Mouse (Mus musculus): Measurements from ENCODE around the gene C2cd4b. TPM values are rescaled to one million over a fixed set of nuclear protein-coding genes. Genes with fewer than 3 reads are reported as not detected.
A peak's percentile ranks its signal among the peaks of the same experiment; 100 is the strongest.

The C2cd4b gene
- 2.7 and 3.8 TPM in 2 replicates for polyA plus RNA-seq (2016; fragmentation: Nextera tagmentation; extraction: Ambion mirVana)

DNA sequence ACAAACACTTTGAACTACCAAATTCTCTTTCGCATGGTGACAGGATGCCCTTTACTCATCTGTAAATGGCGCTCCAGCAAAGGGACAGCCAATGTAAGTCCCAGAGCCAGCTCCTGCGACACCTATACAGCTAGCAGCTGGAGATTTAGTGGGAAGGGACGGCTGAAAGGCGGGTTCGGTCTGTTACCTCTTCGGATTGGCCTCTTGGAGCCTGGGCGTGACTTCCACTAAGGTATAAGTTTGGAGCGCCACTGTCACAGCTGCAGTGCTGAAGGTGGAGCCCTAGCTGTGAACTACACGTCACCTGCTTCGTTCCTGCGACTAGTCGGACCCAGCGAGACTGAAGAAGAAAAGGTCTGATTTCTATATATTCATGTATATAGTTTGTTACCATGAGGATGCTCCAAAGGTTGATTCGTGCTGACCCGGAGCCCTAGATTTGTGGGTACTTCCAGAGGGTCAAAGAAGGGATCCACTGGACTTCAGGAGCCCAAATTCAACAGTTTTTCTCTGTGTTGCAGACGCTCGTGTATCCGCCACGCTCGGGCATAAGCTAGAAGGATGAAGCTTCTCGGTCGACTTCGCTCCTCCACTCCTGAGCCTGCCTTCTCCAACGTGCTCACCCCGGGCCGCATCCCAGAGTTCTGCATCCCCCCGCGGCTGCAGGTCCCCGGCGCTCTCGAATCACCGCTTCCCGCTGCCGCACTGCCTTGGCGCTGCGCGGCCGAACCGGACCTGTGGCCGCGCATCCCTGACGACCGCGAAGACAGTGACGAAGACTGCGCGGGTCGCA is at the start of gene C2cd4b:
Gene C2cd4b, plus strand, starts transcription at position 275 of the 793 bp plus-strand sequence.
- 3% methylated on average over 49 of the region's 49 CpGs for WGBS
- H3K4me3 ChIP-seq = peak within 1 kb of the TSS; percentile 65
- peak within 1 kb of the TSS; percentile 80 for H3K27ac ChIP-seq (ENCODE audit: poor library complexity, severe bottlenecking)
- peaks cover 15% of the 10 kb centered on the region for H3K4me1 ChIP-seq (replicated peaks)
- H3K9ac ChIP-seq = peak within 1 kb of the TSS; percentile 85
- 0 out of 2 replicates have a peak, but pooled peaks cover 6% of the 10 kb centered on the region for H3K9me3 ChIP-seq (replicated peaks)
- peak; percentile 66 for ATAC-seq (ENCODE audit: insufficient number of reproducible peaks, low FRiP score)
- no peaks in the 10 kb centered on the region for H3K36me3 ChIP-seq
- peaks cover 25% of the 10 kb centered on the region for H3K27me3 ChIP-seq (replicated peaks)
- H3K4me2 ChIP-seq = peak within 1 kb of the TSS; percentile 89

DNA sequence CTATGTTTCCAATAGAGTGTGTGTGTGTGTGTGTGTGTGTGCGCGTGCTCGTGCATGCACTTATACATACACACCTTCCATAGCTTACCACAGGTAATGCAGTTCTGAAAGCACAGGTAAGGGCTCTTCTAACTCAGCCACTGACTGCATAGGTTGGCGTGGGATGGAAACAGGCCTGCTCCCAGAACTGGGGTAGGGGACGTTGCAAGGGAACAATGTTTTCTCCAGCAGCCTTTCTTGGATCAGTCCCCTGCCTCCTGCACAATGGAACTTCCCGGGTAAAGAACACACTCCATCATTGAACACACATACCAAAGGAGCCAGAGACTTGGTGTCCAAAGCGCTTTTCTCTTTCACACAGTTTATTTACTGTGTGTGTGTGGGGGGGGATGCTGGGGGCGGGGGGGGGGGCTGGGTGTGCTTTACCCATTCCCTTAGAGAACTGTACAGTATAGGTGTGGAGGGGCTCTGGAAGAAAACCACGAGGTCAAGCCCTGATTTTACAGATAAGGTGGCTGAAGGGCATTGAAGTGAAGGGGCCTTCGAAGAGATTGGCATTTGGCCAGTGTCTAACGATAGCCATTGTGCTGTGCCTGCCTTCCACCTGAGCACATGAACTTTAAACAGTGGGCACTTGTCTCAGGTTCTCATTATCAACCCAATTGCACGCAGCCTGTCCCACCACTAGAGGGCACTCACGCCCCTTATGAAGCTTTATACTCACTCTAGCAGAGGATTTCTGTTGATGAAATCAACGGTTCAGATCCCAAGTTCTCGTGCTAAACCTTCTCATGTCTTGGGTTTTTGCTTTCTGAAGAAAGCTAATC is 48.0 kb upstream of the C2cd4b start:
- H3K27me3 ChIP-seq (replicated peaks) = peaks cover 17% of the 10 kb centered on the region
- no peak overlapping the region for H3K4me2 ChIP-seq
- no peak overlapping the region for H3K9ac ChIP-seq
- no peaks in the 10 kb centered on the region for H3K9me3 ChIP-seq (replicated peaks)
- ATAC-seq (ENCODE audit: insufficient number of reproducible peaks, low FRiP score) = peak; percentile 39; the same call in 1 of the 2 replicates
- WGBS = 40% methylated on average over 15 of the region's 15 CpGs
- no peaks in the 10 kb centered on the region for H3K4me1 ChIP-seq (replicated peaks)
- no peak overlapping the region for H3K4me3 ChIP-seq
- no peaks in the 10 kb centered on the region for H3K36me3 ChIP-seq
- H3K27ac ChIP-seq (ENCODE audit: poor library complexity, severe bottlenecking) = no peak overlapping the region

DNA sequence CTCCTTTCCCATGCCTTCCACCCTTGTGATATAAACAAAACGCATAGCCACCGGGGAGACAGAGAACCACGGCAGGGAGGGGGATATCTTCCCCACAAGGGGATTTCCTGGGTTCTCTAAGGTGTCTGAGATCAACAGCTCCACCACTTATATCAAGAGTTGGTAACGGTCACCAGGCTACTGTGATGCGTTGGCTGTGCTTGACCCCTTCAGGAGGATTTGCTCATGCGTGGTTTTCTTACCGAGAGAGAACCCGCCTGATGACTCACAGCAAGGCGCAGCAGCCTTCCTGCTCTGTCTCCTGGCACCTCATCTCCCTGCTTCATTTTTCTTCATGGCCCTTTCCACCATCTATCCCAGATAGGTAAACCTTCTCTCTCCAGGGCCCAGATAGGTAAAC is 47.1 kb upstream of the C2cd4b start:
- no peak for ATAC-seq (ENCODE audit: insufficient number of reproducible peaks, low FRiP score)
- Histone ChIP-seq H3K9ac (no peak overlapping the region), H3K27me3 (replicated peaks) (peaks cover 12% of the 10 kb centered on the region; the same call in 1 of the 2 replicates), H3K4me2 (no peak overlapping the region), H3K36me3 (no peaks in the 10 kb centered on the region), H3K9me3 (replicated peaks) (no peaks in the 10 kb centered on the region), H3K4me3 (no peak overlapping the region), H3K27ac (ENCODE audit: poor library complexity, severe bottlenecking) (no peak overlapping the region), H3K4me1 (replicated peaks) (no peaks in the 10 kb centered on the region)
- 72% methylated on average over 9 of the region's 9 CpGs for whole genome bisulfite sequencing

DNA sequence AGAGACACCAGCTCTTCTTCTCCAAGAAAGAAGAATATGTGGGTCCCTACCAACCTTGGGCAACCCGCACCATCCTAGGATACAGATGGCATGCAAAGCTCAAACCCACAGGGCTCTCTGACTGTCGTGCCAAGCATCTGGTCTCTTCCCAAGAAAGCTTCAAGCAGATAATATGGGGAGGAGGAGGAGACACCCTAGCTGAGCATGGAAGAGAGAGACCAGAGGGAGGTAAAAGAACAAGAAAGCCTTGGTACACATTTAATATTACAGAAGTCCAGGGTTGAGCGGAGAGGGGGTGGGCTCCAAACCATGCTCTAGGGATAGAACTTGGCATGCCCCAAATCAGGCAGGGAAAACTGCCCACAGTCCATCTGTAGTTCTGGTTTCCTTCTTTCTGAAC is 42.2 kb upstream of the C2cd4b start:
- Histone ChIP-seq H3K27me3 (replicated peaks) (no peaks in the 10 kb centered on the region), H3K9me3 (replicated peaks) (no peaks in the 10 kb centered on the region), H3K36me3 (no peaks in the 10 kb centered on the region), H3K4me2 (no peak overlapping the region), H3K4me3 (no peak overlapping the region), H3K4me1 (replicated peaks) (no peaks in the 10 kb centered on the region), H3K9ac (no peak overlapping the region), H3K27ac (ENCODE audit: poor library complexity, severe bottlenecking) (no peak overlapping the region)
- ATAC-seq (ENCODE audit: insufficient number of reproducible peaks, low FRiP score) = no peak
- WGBS = 87% methylated on average over 3 of the region's 3 CpGs

DNA sequence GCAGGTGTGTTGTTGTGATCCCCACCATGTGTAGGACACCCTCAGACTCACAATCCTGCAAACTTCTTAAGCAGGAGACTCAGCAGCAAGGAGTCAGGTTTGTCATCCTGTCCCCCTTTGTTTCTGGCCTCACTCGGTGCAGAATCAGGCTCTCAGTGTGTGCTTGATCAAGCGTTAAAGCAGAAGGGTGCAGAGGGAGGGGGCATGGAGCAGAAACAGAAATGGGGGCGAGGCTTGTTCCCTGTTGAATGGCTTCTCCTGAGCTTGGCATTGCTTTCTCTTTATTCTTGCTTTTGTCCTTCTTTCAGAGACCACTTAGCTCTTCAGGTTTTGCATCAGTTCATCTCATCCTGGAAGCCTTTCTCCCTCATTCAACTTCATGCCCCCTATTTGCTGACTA is 40.6 kb upstream of the C2cd4b start:
- Histone ChIP-seq H3K4me1 (replicated peaks) (no peaks in the 10 kb centered on the region), H3K4me3 (no peak overlapping the region), H3K9me3 (replicated peaks) (no peaks in the 10 kb centered on the region), H3K9ac (no peak overlapping the region), H3K4me2 (no peak overlapping the region), H3K27ac (ENCODE audit: poor library complexity, severe bottlenecking) (no peak overlapping the region), H3K36me3 (no peaks in the 10 kb centered on the region), H3K27me3 (replicated peaks) (no peaks in the 10 kb centered on the region)
- WGBS = 40% methylated on average over 3 of the region's 3 CpGs
- ATAC-seq (ENCODE audit: insufficient number of reproducible peaks, low FRiP score) = no peak

DNA sequence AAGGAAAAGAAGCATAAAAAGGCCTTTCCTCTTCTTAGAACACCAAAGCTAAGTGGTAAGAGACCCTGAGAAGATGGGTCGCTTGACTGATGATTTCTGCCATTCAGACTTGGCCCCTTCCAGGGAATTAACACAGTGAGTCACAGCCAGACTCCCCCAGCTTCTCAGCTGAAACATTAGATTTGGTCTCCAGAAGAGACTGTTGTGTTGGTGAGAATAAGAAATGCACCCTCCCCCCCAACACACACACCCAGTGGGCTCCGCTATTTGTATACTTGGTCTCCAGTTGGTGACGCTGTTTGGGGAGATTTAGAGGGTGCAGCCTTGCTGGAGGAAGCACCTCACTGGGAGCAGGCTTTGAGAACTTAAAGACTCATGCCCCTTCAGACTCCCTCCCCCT is 39.1 kb upstream of the C2cd4b start:
- no peak for ATAC-seq (ENCODE audit: insufficient number of reproducible peaks, low FRiP score)
- H3K9ac ChIP-seq = no peak overlapping the region
- no peaks in the 10 kb centered on the region for H3K36me3 ChIP-seq
- H3K9me3 ChIP-seq (replicated peaks) = no peaks in the 10 kb centered on the region
- H3K27ac ChIP-seq (ENCODE audit: poor library complexity, severe bottlenecking) = no peak overlapping the region
- H3K4me3 ChIP-seq = no peak overlapping the region
- no peaks in the 10 kb centered on the region for H3K27me3 ChIP-seq (replicated peaks)
- 66% methylated on average over 3 of the region's 3 CpGs for WGBS
- no peak overlapping the region for H3K4me2 ChIP-seq
- H3K4me1 ChIP-seq (replicated peaks) = no peaks in the 10 kb centered on the region

DNA sequence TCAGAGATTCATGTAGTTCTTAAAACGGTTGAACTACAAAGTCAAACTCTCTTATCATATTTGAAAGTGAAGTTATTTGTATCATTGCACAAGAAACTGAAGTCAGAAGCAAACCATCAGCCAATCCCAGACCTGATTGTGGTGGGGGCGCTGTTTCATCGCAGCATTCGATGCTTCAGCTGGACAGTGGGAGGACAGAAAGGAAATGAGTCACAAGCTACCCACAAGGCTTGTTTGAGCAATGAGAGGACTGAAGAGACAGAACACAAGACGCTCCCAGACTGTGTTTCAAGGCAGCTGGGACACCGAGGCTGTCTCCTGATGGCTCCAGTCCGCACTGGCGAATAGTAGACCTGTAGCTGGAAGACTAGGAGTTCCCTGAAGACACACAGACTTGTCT is 36.9 kb upstream of the C2cd4b start:
- Histone ChIP-seq H3K36me3 (no peaks in the 10 kb centered on the region), H3K4me3 (no peak overlapping the region), H3K4me2 (no peak overlapping the region), H3K27ac (ENCODE audit: poor library complexity, severe bottlenecking) (no peak overlapping the region), H3K4me1 (replicated peaks) (no peaks in the 10 kb centered on the region), H3K27me3 (replicated peaks) (no peaks in the 10 kb centered on the region), H3K9ac (no peak overlapping the region), H3K9me3 (replicated peaks) (no peaks in the 10 kb centered on the region)
- ATAC-seq (ENCODE audit: insufficient number of reproducible peaks, low FRiP score) = no peak
- WGBS = 73% methylated on average over 8 of the region's 8 CpGs

DNA sequence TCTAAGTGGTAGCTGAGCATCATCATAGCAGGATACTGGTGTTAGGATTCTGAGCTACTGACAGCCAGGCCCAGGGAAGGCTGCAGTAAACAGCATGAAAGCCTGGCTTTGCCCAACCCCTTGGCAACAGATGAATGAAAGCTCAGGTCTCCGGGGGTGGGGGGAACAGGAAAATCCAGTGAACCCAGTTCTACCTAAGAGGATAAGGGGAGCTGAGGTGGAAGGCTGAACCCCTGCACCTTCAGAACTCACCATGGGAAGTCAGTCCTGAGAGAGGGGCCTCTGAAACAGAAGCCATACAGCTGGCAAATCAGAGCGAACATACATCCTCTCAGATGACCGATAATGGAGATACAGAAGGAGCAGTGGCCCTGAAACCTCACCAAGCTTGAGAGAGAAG is 34.0 kb upstream of the C2cd4b start:
- no peaks in the 10 kb centered on the region for H3K36me3 ChIP-seq
- no peaks in the 10 kb centered on the region for H3K4me1 ChIP-seq (replicated peaks)
- H3K9me3 ChIP-seq (replicated peaks) = no peaks in the 10 kb centered on the region
- no peak overlapping the region for H3K9ac ChIP-seq
- no peaks in the 10 kb centered on the region; the same call in 1 of the 2 replicates for H3K27me3 ChIP-seq (replicated peaks)
- no peak overlapping the region for H3K4me3 ChIP-seq
- no peak for ATAC-seq (ENCODE audit: insufficient number of reproducible peaks, low FRiP score)
- no peak overlapping the region for H3K27ac ChIP-seq (ENCODE audit: poor library complexity, severe bottlenecking)
- no peak overlapping the region for H3K4me2 ChIP-seq
- 55% methylated on average over 3 of the region's 3 CpGs for WGBS

DNA sequence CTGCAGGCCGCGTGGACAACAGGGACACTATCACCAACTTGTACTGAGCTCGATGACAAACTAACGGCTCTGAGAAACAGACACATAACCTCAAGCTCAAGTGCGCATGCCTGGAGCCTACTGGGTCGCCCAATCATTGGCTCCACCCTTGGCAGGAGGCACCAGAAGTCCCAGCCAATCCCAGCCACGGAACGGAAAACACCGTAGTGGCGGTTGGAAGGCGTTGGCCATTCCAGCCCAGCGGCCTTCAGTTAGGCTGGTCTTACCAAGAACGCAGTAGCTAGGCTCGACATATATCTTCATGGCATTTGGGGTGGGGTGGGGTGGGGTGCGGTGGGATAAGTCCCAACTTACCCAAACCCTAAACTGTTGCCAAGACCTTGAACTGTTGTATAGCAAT is 25.5 kb upstream of the C2cd4b start:
- no peak for ATAC-seq (ENCODE audit: insufficient number of reproducible peaks, low FRiP score)
- Histone ChIP-seq H3K27ac (ENCODE audit: poor library complexity, severe bottlenecking) (no peak overlapping the region), H3K27me3 (replicated peaks) (no peaks in the 10 kb centered on the region), H3K9me3 (replicated peaks) (no peaks in the 10 kb centered on the region), H3K4me3 (no peak overlapping the region), H3K4me2 (no peak overlapping the region), H3K9ac (no peak overlapping the region), H3K36me3 (no peaks in the 10 kb centered on the region), H3K4me1 (replicated peaks) (no peaks in the 10 kb centered on the region)
- 88% methylated on average over 15 of the region's 15 CpGs for WGBS

DNA sequence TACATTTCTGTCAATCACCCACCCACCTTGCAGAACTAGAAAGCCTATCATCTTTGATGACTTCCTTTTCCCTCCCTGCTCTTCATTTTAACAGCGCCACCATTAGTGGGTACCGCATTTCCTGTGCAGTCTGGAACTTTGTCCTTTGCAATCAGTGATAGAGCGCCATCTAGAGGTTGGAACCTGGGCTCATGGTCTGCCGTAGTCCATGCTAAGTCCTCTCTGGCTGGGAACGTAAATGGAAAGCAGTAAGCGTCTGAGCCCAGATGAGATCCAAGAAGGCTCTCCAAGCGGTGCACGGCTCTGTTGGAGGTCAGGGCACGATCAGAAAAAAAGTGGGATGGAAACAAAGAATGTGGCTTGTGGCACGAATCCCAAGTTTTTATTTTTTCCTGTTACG is 23.8 kb upstream of the C2cd4b start:
- Histone ChIP-seq H3K27me3 (replicated peaks) (no peaks in the 10 kb centered on the region), H3K36me3 (no peaks in the 10 kb centered on the region), H3K4me1 (replicated peaks) (no peaks in the 10 kb centered on the region), H3K27ac (ENCODE audit: poor library complexity, severe bottlenecking) (no peak overlapping the region), H3K4me2 (no peak overlapping the region), H3K9ac (no peak overlapping the region), H3K9me3 (replicated peaks) (no peaks in the 10 kb centered on the region), H3K4me3 (no peak overlapping the region)
- WGBS = 41% methylated on average over 11 of the region's 11 CpGs
- ATAC-seq (ENCODE audit: insufficient number of reproducible peaks, low FRiP score) = no peak

DNA sequence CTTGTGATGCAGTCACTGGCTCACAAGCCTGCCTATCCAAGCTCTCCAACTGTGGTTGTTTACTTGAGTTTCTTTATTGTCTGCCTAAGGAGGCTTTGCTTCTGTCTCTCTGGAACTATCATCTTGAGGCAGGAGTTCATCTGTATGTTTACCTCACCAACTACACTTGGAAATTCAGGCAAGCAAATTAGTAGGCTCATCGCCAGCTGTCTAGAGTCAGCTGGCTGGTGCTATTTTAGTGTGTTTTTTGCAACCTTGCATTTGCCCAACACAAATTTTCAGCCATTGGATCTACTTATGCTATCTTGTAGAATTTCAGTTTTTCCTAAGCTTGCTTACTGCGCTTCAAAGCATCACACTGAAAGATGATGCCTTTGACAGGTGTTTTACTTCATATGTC is 18.0 kb upstream of the C2cd4b start:
- Histone ChIP-seq H3K9ac (no peak overlapping the region), H3K27me3 (replicated peaks) (0 out of 2 replicates have a peak, but pooled peaks cover 3% of the 10 kb centered on the region), H3K4me2 (no peak overlapping the region), H3K27ac (ENCODE audit: poor library complexity, severe bottlenecking) (no peak overlapping the region), H3K36me3 (no peaks in the 10 kb centered on the region), H3K4me3 (no peak overlapping the region), H3K9me3 (replicated peaks) (no peaks in the 10 kb centered on the region), H3K4me1 (replicated peaks) (no peaks in the 10 kb centered on the region)
- no peak for ATAC-seq (ENCODE audit: insufficient number of reproducible peaks, low FRiP score)
- 78% methylated on average over 2 of the region's 2 CpGs for WGBS

All from heart, embryonic 12.5 days (tissue).